Mouse (Mus musculus) small intestine, adult 2 months (tissue): ENCODE measurements at regions not wholly inside any gene's neighbourhood (a gene's known extent, or its start where the extent isn't known, plus 50 kb on each side); places are given as distances from the start of the nearest gene placed in this dataset.

ENCODE experiments used
- CTCF ChIP-seq: fragments of 200-500 bp; IDR thresholded peaks from 2 replicates; pipeline ENCODE4 v1.5.1; 2012; ENCODE audit warnings: low read depth, mild to moderate bottlenecking, control low read depth, inconsistent platforms, low read length, moderate library complexity, mixed read lengths; ENCODE audit not compliant: insufficient replicate concordance, insufficient read length; ENCODE audit errors: extremely low read depth
- POLR2A ChIP-seq: fragments of 200-500 bp; IDR thresholded peaks from 2 replicates; pipeline ENCODE4 v1.6.1; 2012; ENCODE audit warnings: low read depth, mild to moderate bottlenecking, control low read depth, inconsistent platforms, low read length, moderate library complexity

DNA sequence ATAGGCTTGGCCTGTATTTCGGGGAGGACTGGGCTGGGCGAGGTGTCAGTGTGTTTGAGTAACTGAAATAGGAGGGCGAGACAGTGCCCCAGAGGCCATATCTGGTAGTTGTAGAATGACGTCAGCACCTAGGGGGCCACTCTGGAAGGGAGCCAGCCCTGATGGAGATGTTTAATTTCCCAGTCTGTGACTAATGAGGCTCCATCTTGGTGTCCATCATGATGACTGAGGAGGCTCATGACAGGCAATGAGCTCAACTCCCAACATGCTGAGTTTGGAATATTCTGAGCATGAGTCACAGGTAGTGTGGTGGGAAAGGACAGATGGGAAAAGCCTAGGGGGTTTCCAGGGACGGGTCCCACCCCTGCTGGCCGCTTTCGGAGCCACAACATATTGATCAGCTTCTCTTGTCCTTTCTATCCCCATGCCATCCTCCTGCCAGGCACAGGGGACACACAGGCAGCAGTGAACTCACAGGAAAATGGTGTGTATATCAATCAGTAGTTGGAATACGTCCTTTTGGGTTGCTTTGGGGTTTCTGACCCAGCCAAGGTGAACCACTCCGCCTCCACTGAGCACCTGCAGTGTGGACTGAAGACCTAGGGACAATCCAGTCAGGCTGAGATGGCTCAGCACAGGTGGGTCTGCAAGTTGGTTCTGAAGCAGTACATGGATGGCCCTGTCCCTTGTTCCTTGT is 222.5 kb downstream of the Matn1 start:
- TF ChIP-seq POLR2A (no peak), CTCF (no peak)
